Mouse (Mus musculus) effector memory CD4-positive, alpha-beta T cell, adult 7 months (primary cell): Measurements from ENCODE around the gene Glt1d1. TPM values are rescaled to one million over a fixed set of nuclear protein-coding genes. Genes with fewer than 3 reads are reported as not detected.

Source experiments
- polyA plus RNA-seq: library from polyadenylated mRNA; unstranded; fragments of 100-300 nt; shearing (Covaris generic); gene quantifications from one replicate; pipeline ENCODE4 v1.2.1, GENCODE M21; 2017

The Glt1d1 gene
- polyA plus RNA-seq: not detected

GRCm38 (mm10) chr5:127632167-127633145 lies at the start of gene Glt1d1, which contains the start of gene Slc15a4:
Gene Glt1d1 (plus strand): TSS chr5:127632262.
Gene Slc15a4 (minus strand): TSS chr5:127632897.

Other genes starting within 250 kb of the Glt1d1 start
- gene Slc15a4, start 635 bp downstream of the Glt1d1 start, polyA plus RNA-seq: 25.3 TPM